In the genomic region with DNA sequence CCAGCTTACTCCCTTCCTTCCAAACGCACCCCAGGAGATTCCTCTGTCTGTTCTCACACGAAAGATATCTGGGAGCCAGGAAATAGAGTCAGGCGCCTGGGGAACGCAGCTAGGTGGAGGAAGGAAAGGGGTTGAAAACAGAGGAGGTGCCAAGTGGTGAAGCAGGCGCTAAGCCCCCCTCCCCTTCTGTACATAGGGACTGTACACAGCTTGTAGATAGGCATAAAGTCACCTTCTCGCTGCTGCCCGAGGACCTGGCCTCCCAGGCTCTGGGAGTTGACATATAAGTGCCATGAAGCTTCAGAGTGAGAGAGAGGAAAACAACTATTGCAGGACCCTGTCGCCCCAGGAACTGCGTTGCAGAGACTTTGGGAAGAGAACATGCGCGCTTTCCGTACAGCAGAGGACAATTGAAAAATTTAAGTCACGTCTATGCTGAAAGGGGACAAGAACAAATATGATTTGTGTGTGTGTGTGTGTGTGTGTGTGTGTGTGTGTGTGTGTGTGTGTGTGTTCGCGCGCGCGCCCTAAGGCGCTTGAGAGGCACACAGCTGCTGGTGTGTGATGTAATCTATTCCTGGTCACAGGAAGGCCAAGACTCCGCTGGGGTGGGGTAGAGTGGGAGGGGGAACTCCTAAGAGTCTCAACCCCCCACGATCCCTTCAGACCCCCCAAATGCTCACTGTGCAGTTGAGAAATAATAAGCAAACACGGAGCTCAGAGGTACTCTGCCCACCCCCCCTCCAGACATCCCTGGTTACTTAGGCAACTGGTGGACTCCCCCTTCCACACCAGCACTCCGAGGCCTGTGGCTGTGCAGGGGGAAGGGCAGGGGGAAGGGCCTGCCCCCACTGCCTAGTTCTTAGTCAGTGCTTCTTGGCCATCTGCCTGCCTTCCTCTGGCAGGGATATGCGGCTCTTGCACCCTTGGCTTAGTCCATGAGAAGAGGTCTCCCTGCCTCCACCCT, we compare ENCODE assay signal across 8 mouse cellular contexts. TPM values are rescaled to one million over a fixed set of nuclear protein-coding genes. Genes with fewer than 3 reads are reported as not detected.
A peak's percentile ranks its signal among the peaks of the same experiment; 100 is the strongest.
DNase-seq lines count a peak whose midpoint lies in the region; ATAC-seq and TF ChIP-seq lines count a peak whose summit lies in the region.

No protein-coding gene starts in this region.

- no peak overlapping the region for H3K9ac ChIP-seq in limb, embryonic 12.5 days (replicated peaks)
- no peak overlapping the region for H3K9ac ChIP-seq in midbrain, embryonic 11.5 days (ENCODE audit: low read length)

- H3K9me3 ChIP-seq in limb, embryonic 12.5 days, result no peaks in the 10 kb centered on the region
- H3K9me3 ChIP-seq in midbrain, embryonic 11.5 days (ENCODE audit: control insufficient read depth, low read length), result no peaks in the 10 kb centered on the region

- H3K36me3 ChIP-seq in limb, embryonic 12.5 days, result no peaks in the 10 kb centered on the region
- no peaks in the 10 kb centered on the region for H3K36me3 ChIP-seq in midbrain, embryonic 11.5 days (ENCODE audit: control insufficient read depth, insufficient read depth, low read length)

- WGBS in limb, embryonic 12.5 days, result 34% methylated on average over 24 of the region's 24 CpGs
- 39% methylated on average over 23 of the region's 24 CpGs for WGBS in midbrain, embryonic 11.5 days

- H3K27me3 ChIP-seq in limb, embryonic 12.5 days, result no peaks in the 10 kb centered on the region
- no peaks in the 10 kb centered on the region for H3K27me3 ChIP-seq in midbrain, embryonic 11.5 days (ENCODE audit: control insufficient read depth, insufficient read depth, low read length)

- peak overlapping the region; percentile 58; the same call in 1 of the 2 replicates for H3K27ac ChIP-seq in cortical plate, adult 2 months (ENCODE audit: insufficient read depth, low read length)
- peak overlapping the region; percentile 83 for H3K27ac ChIP-seq in limb, embryonic 12.5 days
- no peak overlapping the region; the same call in 1 of the 2 replicates for H3K27ac ChIP-seq in midbrain, embryonic 11.5 days (ENCODE audit: low read depth, low read length)

- peak; percentile 36 for DNase-seq in cerebellum, adult 11-12 months
- no peak for DNase-seq in cerebellum, adult 11 months
- DNase-seq in gastrocnemius, postnatal 25 days, result peak; percentile 92
- peak; percentile 53 for DNase-seq in induced T-regulatory cell, adult 2 months (ENCODE audit: low read depth)
- peak; percentile 90 for DNase-seq in midbrain, embryonic 11.5 days (ENCODE audit: low spot score, missing footprints)
- DNase-seq in spleen, postnatal 10 days (ENCODE audit: low spot score in 2 of 2), result peak; percentile 53 to 61

- H3K4me3 ChIP-seq in cortical plate, adult 2 months (ENCODE audit: insufficient read depth, low read length), result 0 out of 2 replicates have a peak overlapping the region, but pooled peaks have one; percentile 14
- no peak overlapping the region for H3K4me3 ChIP-seq in limb, embryonic 12.5 days (replicated peaks)
- H3K4me3 ChIP-seq in midbrain, embryonic 11.5 days (ENCODE audit: low read depth, low read length), result no peak overlapping the region

- peak overlapping the region; percentile 39 for H3K4me2 ChIP-seq in limb, embryonic 12.5 days
- peak overlapping the region; percentile 24 for H3K4me2 ChIP-seq in midbrain, embryonic 11.5 days

- TF ChIP-seq CTCF in cortical plate, adult 2 months (IDR thresholded peaks at IDR 0.05; ENCODE audit: extremely low read depth, insufficient read depth, low read length), result no peak

- no peaks in the 10 kb centered on the region for H3K4me1 ChIP-seq in cortical plate, adult 2 months (ENCODE audit: control insufficient read depth, insufficient read depth, low read length)
- peaks cover 25% of the 10 kb centered on the region for H3K4me1 ChIP-seq in limb, embryonic 12.5 days (replicated peaks)
- H3K4me1 ChIP-seq in midbrain, embryonic 11.5 days (ENCODE audit: control insufficient read depth, insufficient read depth, low read length), result peaks cover 5% of the 10 kb centered on the region; the same call in 1 of the 2 replicates

- no peak for TF ChIP-seq POLR2A in cortical plate, adult 2 months (IDR thresholded peaks at IDR 0.05; ENCODE audit: extremely low read depth, insufficient read depth, low read length)

- peak; percentile 83 for ATAC-seq in limb, embryonic 12.5 days (ENCODE audit: insufficient number of reproducible peaks, insufficient read depth, low FRiP score, low TSS enrichment, low read depth)
- peak; percentile 83 for ATAC-seq in midbrain, embryonic 11.5 days (ENCODE audit: low FRiP score)

RNA-seq across cellular contexts. Expression of a gene that starts 17.5 kb away (rescaled TPM):
- polyA plus RNA-seq in cortical plate, adult 2 months (2012; rRNA removed), result not detected in 2 replicates
- total RNA-seq in gastrocnemius, postnatal 25 days (2021), result not detected
- polyA plus RNA-seq in limb, embryonic 12.5 days (2016; fragmentation: Nextera tagmentation; extraction: Ambion mirVana), result not detected in 2 replicates
- polyA plus RNA-seq in midbrain, embryonic 11.5 days (2014; fragmentation: Nextera tagmentation; extraction: Ambion mirVana), result not detected in 2 replicates

RNA-seq across cellular contexts. Expression of a gene that starts 23.8 kb away (rescaled TPM):
- 26.3 and 26.6 TPM in 2 replicates for polyA plus RNA-seq in cortical plate, adult 2 months (2012; rRNA removed)
- total RNA-seq in gastrocnemius, postnatal 25 days (2021), result 10 to 100 TPM; 19.5 to 20.4 TPM
- polyA plus RNA-seq in limb, embryonic 12.5 days (2016; fragmentation: Nextera tagmentation; extraction: Ambion mirVana), result 74.7 and 81.1 TPM in 2 replicates
- polyA plus RNA-seq in midbrain, embryonic 11.5 days (2014; fragmentation: Nextera tagmentation; extraction: Ambion mirVana), result 69.1 and 69.3 TPM in 2 replicates
